17 mouse cellular contexts compared by ENCODE assay signal in the genomic region with DNA sequence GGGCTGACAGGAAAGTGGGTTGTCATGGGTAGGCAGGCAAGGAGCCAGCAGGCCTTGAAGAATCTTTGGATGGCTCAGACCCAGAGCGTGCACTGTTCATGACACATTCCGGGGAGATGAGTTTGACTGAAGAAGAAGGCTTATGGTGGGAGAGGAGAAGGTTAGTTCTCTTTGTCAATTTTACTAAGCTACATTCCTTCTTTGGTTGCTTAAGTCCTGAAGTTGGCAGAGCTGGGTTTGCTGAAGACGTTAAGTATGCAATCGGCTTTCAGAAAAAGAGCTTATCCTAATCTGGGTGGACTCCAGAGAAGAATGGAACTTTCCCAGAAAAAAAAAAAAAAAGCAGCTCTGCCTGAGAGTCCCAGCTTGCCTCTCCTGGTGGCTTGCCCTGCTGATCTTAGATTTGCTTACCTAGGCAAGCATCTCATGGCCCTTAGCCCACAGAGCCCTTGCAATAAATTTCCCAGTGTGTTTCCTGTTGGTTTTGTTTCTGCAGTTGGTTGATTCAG. TPM values are rescaled to one million over a fixed set of nuclear protein-coding genes. Genes with fewer than 3 reads are reported as not detected.
DNase-seq lines count a peak whose midpoint lies in the region; ATAC-seq lines count a peak whose summit lies in the region.
"Had no signal": no experiment of that assay in that cellular context is flagged by ENCODE, and none has a peak within 500 bp of the region (broad histone marks: within the 10 kb centered on the region; RNA-seq: fewer than 3 reads in every experiment).

No protein-coding gene starts in this region.

- no peaks in the 10 kb centered on the region for H3K9me3 ChIP-seq in lung, embryonic 16.5 days (ENCODE audit: control insufficient read depth, low read length)
- no peaks in the 10 kb centered on the region for H3K9me3 ChIP-seq in midbrain, embryonic 16.5 days (replicated peaks; ENCODE audit: control insufficient read depth, low read length, poor library complexity, severe bottlenecking)
- H3K9me3 ChIP-seq: embryonic facial prominence, embryonic 13.5 days; hindbrain, embryonic 12.5 days had no signal

- H3K4me1 ChIP-seq in lung, embryonic 16.5 days (replicated peaks; ENCODE audit: control insufficient read depth, insufficient read depth, low read length) = peaks cover 8% of the 10 kb centered on the region
- H3K4me1 ChIP-seq in midbrain, embryonic 16.5 days (ENCODE audit: control insufficient read depth, insufficient read depth, low read length) = no peaks in the 10 kb centered on the region
- H3K4me1 ChIP-seq: embryonic facial prominence, embryonic 13.5 days; hindbrain, embryonic 12.5 days had no signal

- no peak for DNase-seq in lung, postnatal 10 days
- DNase-seq in adipocyte (ENCODE audit: low spot score) = peak; percentile 80
- DNase-seq in fat pad, adult 2 months (ENCODE audit: extremely low read depth, low read depth, low spot score) = peak; percentile 96
- DNase-seq in layer of hippocampus, adult 9-11 months = no peak
- DNase-seq: adrenal gland, postnatal 25 days; cerebellum, postnatal 25 days; gastrocnemius, postnatal 25 days; layer of hippocampus, postnatal 36 days had no signal

- H3K27me3 ChIP-seq in lung, embryonic 16.5 days (ENCODE audit: control insufficient read depth, insufficient read depth, low read depth, low read length) = no peaks in the 10 kb centered on the region
- no peaks in the 10 kb centered on the region for H3K27me3 ChIP-seq in midbrain, embryonic 16.5 days (ENCODE audit: control insufficient read depth, insufficient read depth, low read depth, low read length)
- H3K27me3 ChIP-seq: embryonic facial prominence, embryonic 13.5 days; hindbrain, embryonic 12.5 days had no signal

- no peak overlapping the region for H3K9ac ChIP-seq in lung, embryonic 16.5 days (ENCODE audit: low read length)
- no peak overlapping the region for H3K9ac ChIP-seq in midbrain, embryonic 16.5 days (ENCODE audit: low read depth, low read length)
- H3K9ac ChIP-seq: embryonic facial prominence, embryonic 13.5 days; hindbrain, embryonic 12.5 days; liver, embryonic 14.5 days had no signal

- no peaks in the 10 kb centered on the region for H3K36me3 ChIP-seq in lung, embryonic 16.5 days (ENCODE audit: control insufficient read depth, insufficient read depth, low read length)
- H3K36me3 ChIP-seq in midbrain, embryonic 16.5 days (ENCODE audit: control insufficient read depth, insufficient read depth, low read length) = no peaks in the 10 kb centered on the region
- H3K36me3 ChIP-seq: embryonic facial prominence, embryonic 13.5 days; hindbrain, embryonic 12.5 days had no signal

- H3K27ac ChIP-seq in lung, embryonic 16.5 days (ENCODE audit: low read length) = no peak overlapping the region
- H3K27ac ChIP-seq in midbrain, embryonic 16.5 days (ENCODE audit: low read length) = no peak overlapping the region
- H3K27ac ChIP-seq: embryonic facial prominence, embryonic 13.5 days; hindbrain, embryonic 12.5 days; liver, embryonic 14.5 days had no signal

- ATAC-seq in lung, embryonic 16.5 days (ENCODE audit: low read depth) = peak; percentile 31; the same call in 1 of the 2 replicates
- 0 out of 2 replicates have a peak, but pooled peaks have one; percentile 17 for ATAC-seq in megakaryocyte progenitor cell, adult 5-6 weeks (replicated peaks; ENCODE audit: poor library complexity)
- no peak for ATAC-seq in midbrain, embryonic 16.5 days
- ATAC-seq: forebrain, embryonic 14.5 days had no signal

- H3K4me2 ChIP-seq in lung, embryonic 16.5 days (ENCODE audit: low read depth, low read length) = no peak overlapping the region
- H3K4me2 ChIP-seq in midbrain, embryonic 16.5 days (ENCODE audit: low read length) = no peak overlapping the region
- H3K4me2 ChIP-seq: embryonic facial prominence, embryonic 13.5 days; hindbrain, embryonic 12.5 days had no signal

- WGBS in lung, embryonic 16.5 days = 55% methylated on average over 4 of the region's 4 CpGs
- 42% methylated on average over 4 of the region's 4 CpGs for WGBS in midbrain, embryonic 16.5 days

- H3K4me3 ChIP-seq in lung, embryonic 16.5 days (ENCODE audit: low read length) = no peak overlapping the region
- H3K4me3 ChIP-seq in midbrain, embryonic 16.5 days (ENCODE audit: low read depth, low read length) = no peak overlapping the region
- H3K4me3 ChIP-seq: embryonic facial prominence, embryonic 13.5 days; hindbrain, embryonic 12.5 days had no signal

RNA-seq across cellular contexts. Expression of a gene that starts 18.8 kb away (rescaled TPM):
- 5.7 and 7.6 TPM in 2 replicates for polyA plus RNA-seq in lung, embryonic 16.5 days (2015; fragmentation: Nextera tagmentation; extraction: Ambion mirVana)
- total RNA-seq in megakaryocyte progenitor cell, adult 5-6 weeks (2015) = 0.17 and 0.52 TPM in 2 replicates
- 0.29 and 0.81 TPM in 2 replicates for total RNA-seq in megakaryocyte progenitor cell, adult 5-6 weeks (2017)
- polyA plus RNA-seq in midbrain, embryonic 16.5 days (2015; fragmentation: Nextera tagmentation; extraction: Ambion mirVana) = 1.9 and 2.1 TPM in 2 replicates
- total RNA-seq: monocyte, adult 5-6 weeks had no signal

RNA-seq across cellular contexts. Expression of a gene that starts 59.3 kb away (rescaled TPM):
- 1.6 and 1.9 TPM in 2 replicates for polyA plus RNA-seq in lung, embryonic 16.5 days (2015; fragmentation: Nextera tagmentation; extraction: Ambion mirVana)
- not detected in 2 replicates for total RNA-seq in megakaryocyte progenitor cell, adult 5-6 weeks (2015)
- not detected in 2 replicates for total RNA-seq in megakaryocyte progenitor cell, adult 5-6 weeks (2017)
- 1.2 TPM in 1 of 2 replicates, not detected in the other for polyA plus RNA-seq in midbrain, embryonic 16.5 days (2015; fragmentation: Nextera tagmentation; extraction: Ambion mirVana)
- total RNA-seq: adrenal gland, postnatal 25 days; megakaryocyte, adult 5-6 weeks; monocyte, adult 5-6 weeks had no signal
- polyA plus RNA-seq: forebrain, embryonic 14.5 days had no signal

Comparison
In these comparisons a context has a peak if more than half of its experiments do, and no peak if none do; other contexts are left out.
1. DNase-seq: peak in adipocyte (single experiment) and fat pad, adult 2 months (single experiment); none in lung, postnatal 10 days (single experiment) and layer of hippocampus, adult 9-11 months (single experiment).